Mouse (Mus musculus) spleen, adult 2 months (tissue): Measurements from ENCODE around the gene Vps26c.

Experiments
- CTCF ChIP-seq: fragments of 200-500 bp; IDR thresholded peaks from 2 replicates; pipeline ENCODE4 v1.5.1; 2011; ENCODE audit warnings: mild to moderate bottlenecking, inconsistent platforms; ENCODE audit not compliant: insufficient read depth, insufficient read length, insufficient replicate concordance; ENCODE audit errors: extremely low read depth
- POLR2A ChIP-seq: fragments of 200-500 bp; IDR thresholded peaks from 2 replicates; pipeline ENCODE4 v1.6.1; 2011; ENCODE audit warnings: low read depth, low read length, inconsistent platforms

DNA sequence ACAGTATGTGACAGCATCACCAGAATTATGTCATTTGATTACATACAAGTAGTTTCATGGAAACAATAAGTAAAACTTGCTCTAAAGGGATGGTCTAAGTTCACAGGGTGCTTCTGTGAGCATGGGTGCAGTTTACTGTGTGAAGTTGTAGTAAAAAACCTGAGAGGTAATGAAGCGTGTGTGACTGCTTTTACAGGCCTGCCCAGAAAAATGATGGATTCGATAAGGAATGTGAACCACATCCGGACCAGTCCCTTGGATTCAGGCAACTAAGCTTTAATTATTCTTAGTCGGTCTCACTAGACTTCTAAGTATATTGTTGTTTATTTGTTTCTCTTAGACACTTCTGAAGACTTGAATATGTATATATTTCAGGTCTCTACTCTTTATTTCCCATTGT is 73.9 kb downstream of the Vps26c start:
- TF ChIP-seq CTCF, result no peak
- no peak for TF ChIP-seq POLR2A
